In the genomic region with DNA sequence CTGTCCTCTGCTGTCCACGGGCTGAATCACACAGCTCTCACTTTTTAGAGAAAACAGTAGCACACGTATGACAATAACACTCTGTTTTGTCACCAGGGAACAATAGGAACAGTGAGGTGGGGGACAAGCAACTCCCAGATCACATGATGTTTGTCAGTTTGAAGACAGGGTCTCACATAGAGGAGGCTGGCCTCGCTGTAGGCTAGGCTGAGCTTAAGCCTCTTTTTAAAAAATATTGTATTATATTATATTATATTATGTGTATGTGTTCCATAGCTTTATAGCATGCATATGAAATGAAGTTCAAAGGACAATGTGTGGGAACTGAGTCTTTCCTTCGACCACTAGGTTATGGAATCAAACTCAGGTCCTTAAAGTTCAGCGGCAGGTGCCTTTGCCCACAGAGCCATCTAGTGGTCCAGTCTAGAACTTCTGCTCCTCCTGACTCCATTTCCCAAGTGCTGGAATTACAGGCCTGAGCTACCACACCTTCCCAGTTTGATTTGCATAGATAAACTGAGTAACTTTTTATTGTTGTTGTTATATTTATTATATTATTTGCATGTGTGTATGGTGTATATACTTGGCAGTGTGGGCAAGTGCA, we compare ENCODE assay signal across 8 mouse cellular contexts. TPM values are rescaled to one million over a fixed set of nuclear protein-coding genes. Genes with fewer than 3 reads are reported as not detected.
DNase-seq lines count a peak whose midpoint lies in the region; ATAC-seq lines count a peak whose summit lies in the region.

No protein-coding gene starts in this region.

- no peaks in the 10 kb centered on the region for H3K36me3 ChIP-seq in midbrain, embryonic 14.5 days (ENCODE audit: control insufficient read depth, insufficient read depth, low read length)

- no peak overlapping the region for H3K27ac ChIP-seq in midbrain, embryonic 14.5 days (replicated peaks; ENCODE audit: low read depth, low read length)

- ATAC-seq in activated CD4-positive, CD25-positive, alpha-beta regulatory T cell, adult 4 months, result peak; percentile 46
- no peak for ATAC-seq in midbrain, embryonic 14.5 days (ENCODE audit: low FRiP score, low TSS enrichment)

- intact Hi-C loops in left cerebral cortex, postnatal 14 days (cut with DNase I), result loop anchor here (2.0 kb wide), 1 partner anchor 67 kb away; the partner anchor contains the start of gene Acss2

- no peak overlapping the region for H3K4me2 ChIP-seq in midbrain, embryonic 14.5 days (ENCODE audit: low read length)

- H3K9ac ChIP-seq in midbrain, embryonic 14.5 days (replicated peaks; ENCODE audit: low read length), result no peak overlapping the region

- no peaks in the 10 kb centered on the region for H3K4me1 ChIP-seq in midbrain, embryonic 14.5 days (ENCODE audit: control insufficient read depth, insufficient read depth, low read length)

- DNase-seq in right cerebral cortex, adult 18-20 months, result peak; percentile 42
- no peak for DNase-seq in right cerebral cortex, postnatal 36 days (ENCODE audit: low spot score in 2 of 2)
- DNase-seq in embryo, embryonic 11 days, result peak; percentile 68
- DNase-seq in hindlimb bud, embryonic 11.5 days (ENCODE audit: extremely low spot score, low read depth, low spot score), result peak; percentile 47
- DNase-seq in left cerebral cortex, postnatal 14 days (ENCODE audit: low spot score in 2 of 2), result peak; percentile 51 to 66
- peak; percentile 83 for DNase-seq in midbrain, embryonic 14.5 days
- peak; percentile 64 for DNase-seq in thymus, postnatal 4 days

- H3K9me3 ChIP-seq in midbrain, embryonic 14.5 days (ENCODE audit: control insufficient read depth, low read length), result no peaks in the 10 kb centered on the region

- H3K27me3 ChIP-seq in midbrain, embryonic 14.5 days (ENCODE audit: control insufficient read depth, insufficient read depth, low read length), result no peaks in the 10 kb centered on the region

- no peak overlapping the region for H3K4me3 ChIP-seq in midbrain, embryonic 14.5 days (replicated peaks; ENCODE audit: low read depth, low read length)

- 42% methylated on average over 5 of the region's 5 CpGs for WGBS in midbrain, embryonic 14.5 days

RNA-seq across cellular contexts. Expression of gene Gss, which starts 8.6 kb away (rescaled TPM):
- polyA plus RNA-seq in activated CD4-positive, CD25-positive, alpha-beta regulatory T cell, adult 4 months (2017; shearing (Covaris generic)), result 10 to 100 TPM; 13.8 to 15.7 TPM
- total RNA-seq in left cerebral cortex, postnatal 14 days (2021), result 10 to 100 TPM; 15.8 to 18.3 TPM
- 14.8 and 15.2 TPM in 2 replicates for polyA plus RNA-seq in midbrain, embryonic 14.5 days (2014; fragmentation: Nextera tagmentation; extraction: Ambion mirVana)

RNA-seq across cellular contexts. Expression of gene Myh7b, which starts 27.0 kb away (rescaled TPM):
- not detected for polyA plus RNA-seq in activated CD4-positive, CD25-positive, alpha-beta regulatory T cell, adult 4 months (2017; shearing (Covaris generic))
- total RNA-seq in left cerebral cortex, postnatal 14 days (2021), result 1 to 10 TPM; 4.5 to 5.6 TPM
- polyA plus RNA-seq in midbrain, embryonic 14.5 days (2014; fragmentation: Nextera tagmentation; extraction: Ambion mirVana), result 0.64 and 0.77 TPM in 2 replicates

Comparison
In these comparisons a context has a peak if more than half of its experiments do, and no peak if none do; other contexts are left out.
1. DNase-seq: peak in right cerebral cortex, adult 18-20 months (single experiment), embryo, embryonic 11 days (single experiment), hindlimb bud, embryonic 11.5 days (single experiment), left cerebral cortex, postnatal 14 days (2 of 2), midbrain, embryonic 14.5 days (single experiment) and thymus, postnatal 4 days (single experiment); none in right cerebral cortex, postnatal 36 days (0 of 2).